Mouse (Mus musculus): ENCODE results near the gene Olfr1555-ps1. TPM values are rescaled to one million over a fixed set of nuclear protein-coding genes. Genes with fewer than 3 reads are reported as not detected.
A peak's percentile ranks its signal among the peaks of the same experiment; 100 is the strongest.
"Not testable (repeated sequence)": the region's sequence is repeated elsewhere in the genome, so short reads cannot be mapped to it uniquely, and the experiment has no call there.

Olfr1555-ps1 gene
- polyA plus RNA-seq (2015; fragmentation: Nextera tagmentation; extraction: Ambion mirVana) = 0.12 and 0.13 TPM in 2 replicates

GRCm38 (mm10) chr19:12170062-12170599 is at the start of gene Olfr1555-ps1:
Olfr1555-ps1 (minus strand) TSS chr19:12170112.
- ATAC-seq (ENCODE audit: insufficient number of reproducible peaks, low FRiP score, low TSS enrichment, low read depth); H3K27ac ChIP-seq (replicated peaks); H3K9ac ChIP-seq; H3K36me3 ChIP-seq; H3K4me3 ChIP-seq (replicated peaks); H3K9me3 ChIP-seq (replicated peaks); H3K4me1 ChIP-seq; H3K4me2 ChIP-seq (replicated peaks); H3K27me3 ChIP-seq: not testable (repeated sequence)
- 48% methylated on average over 1 of the region's 1 CpGs for WGBS

DNA sequence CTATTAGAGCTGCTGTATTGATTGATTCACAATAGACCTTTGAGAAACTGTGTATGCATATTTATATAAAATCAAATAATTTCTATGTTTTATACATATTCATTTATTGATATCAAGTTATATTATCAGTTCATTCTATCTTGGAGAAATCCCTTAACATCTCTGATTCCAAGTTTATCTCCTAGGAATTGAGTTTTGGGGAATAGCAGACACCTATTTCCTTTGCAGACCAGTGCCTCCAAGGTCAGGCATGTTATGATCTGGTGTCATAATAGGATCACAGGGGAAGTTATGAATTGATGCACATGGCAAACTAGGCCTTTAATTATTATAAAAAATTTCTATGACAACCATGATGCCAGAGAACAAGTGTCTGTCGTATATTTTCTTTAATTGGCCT is 30.4 kb upstream of the Olfr1555-ps1 start, which contains the start of gene Olfr1431:
Olfr1431 (plus strand) TSS at position 301 of the 400 bp plus-strand sequence.
- H3K4me2 ChIP-seq (replicated peaks) = no peak within 1 kb of the TSS
- H3K27ac ChIP-seq (replicated peaks) = no peak within 1 kb of the TSS
- H3K27me3 ChIP-seq = no peaks in the 10 kb centered on the region
- no peaks in the 10 kb centered on the region for H3K9me3 ChIP-seq (replicated peaks)
- no peak for ATAC-seq (ENCODE audit: insufficient number of reproducible peaks, low FRiP score, low TSS enrichment, low read depth)
- WGBS = 59% methylated on average over 1 of the region's 1 CpGs
- H3K4me1 ChIP-seq = no peaks in the 10 kb centered on the region
- no peaks in the 10 kb centered on the region for H3K36me3 ChIP-seq
- H3K9ac ChIP-seq = no peak within 1 kb of the TSS
- no peak within 1 kb of the TSS for H3K4me3 ChIP-seq (replicated peaks)

DNA sequence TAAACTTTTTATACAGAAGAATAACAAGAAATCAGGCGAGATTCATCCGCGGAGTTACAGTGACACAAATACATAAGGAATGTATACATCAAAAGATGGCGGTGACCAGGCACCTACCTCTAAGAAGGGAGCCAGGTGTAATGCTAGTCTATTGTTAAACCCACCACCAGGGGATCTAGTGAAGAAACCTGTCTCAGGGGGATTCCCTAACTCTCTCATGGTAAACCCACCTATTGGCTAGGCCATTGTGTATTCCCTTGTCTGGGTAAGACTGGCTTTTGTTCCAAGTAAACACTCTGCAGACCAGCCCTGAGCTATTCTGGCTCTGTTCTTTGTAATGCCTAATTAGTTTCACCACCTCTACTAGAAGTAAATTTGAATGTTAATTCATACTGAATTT is 29.2 kb upstream of the Olfr1555-ps1 start:
- not testable (repeated sequence) for ATAC-seq (ENCODE audit: insufficient number of reproducible peaks, low FRiP score, low TSS enrichment, low read depth); H3K27me3 ChIP-seq; H3K4me1 ChIP-seq; H3K4me2 ChIP-seq (replicated peaks); H3K36me3 ChIP-seq; H3K9ac ChIP-seq; H3K27ac ChIP-seq (replicated peaks); H3K9me3 ChIP-seq (replicated peaks); H3K4me3 ChIP-seq (replicated peaks)
- WGBS = 80% methylated on average over 4 of the region's 4 CpGs

GRCm38 (mm10) chr19:12175431-12175830 is 5.5 kb upstream of the Olfr1555-ps1 start:
- not testable (repeated sequence) for H3K9me3 ChIP-seq (replicated peaks); H3K9ac ChIP-seq; H3K4me2 ChIP-seq (replicated peaks); H3K36me3 ChIP-seq; H3K27ac ChIP-seq (replicated peaks); H3K27me3 ChIP-seq; H3K4me1 ChIP-seq; ATAC-seq (ENCODE audit: insufficient number of reproducible peaks, low FRiP score, low TSS enrichment, low read depth); H3K4me3 ChIP-seq (replicated peaks)
- 77% methylated on average over 5 of the region's 5 CpGs for WGBS

DNA sequence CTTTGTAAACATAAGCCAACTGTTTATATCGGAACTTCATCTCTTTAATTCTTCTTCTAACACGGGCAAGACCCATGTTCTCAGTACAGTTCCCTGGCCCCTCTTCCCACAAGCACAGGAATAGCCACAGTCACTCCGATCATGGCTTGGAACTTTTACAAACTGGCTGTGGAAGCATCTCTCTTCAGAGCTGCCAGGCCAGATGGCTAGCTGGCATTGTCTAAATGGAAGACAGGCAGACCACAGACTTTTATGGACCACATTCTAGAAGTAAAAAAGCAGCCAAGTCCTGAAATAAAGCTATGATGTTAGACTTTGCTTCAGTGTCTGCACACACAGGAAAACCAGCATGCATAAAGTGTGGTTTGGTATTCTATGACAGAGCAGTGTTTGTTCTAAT is 24.5 kb downstream of the Olfr1555-ps1 start:
- WGBS = 72% methylated on average over 3 of the region's 3 CpGs
- Histone ChIP-seq H3K4me2 (replicated peaks) (no peak overlapping the region), H3K4me1 (peaks cover 2% of the 10 kb centered on the region; the same call in 1 of the 2 replicates), H3K9me3 (replicated peaks) (no peaks in the 10 kb centered on the region), H3K4me3 (replicated peaks) (no peak overlapping the region), H3K9ac (no peak overlapping the region), H3K27ac (replicated peaks) (0 out of 2 replicates have a peak overlapping the region, but pooled peaks have one; percentile 11), H3K36me3 (no peaks in the 10 kb centered on the region), H3K27me3 (no peaks in the 10 kb centered on the region)
- ATAC-seq (ENCODE audit: insufficient number of reproducible peaks, low FRiP score, low TSS enrichment, low read depth) = no peak

- 32% methylated on average over 1 of the region's 1 CpGs for WGBS
- H3K36me3 ChIP-seq = no peaks in the 10 kb centered on the region
- H3K4me3 ChIP-seq (replicated peaks) = no peak overlapping the region
- no peaks in the 10 kb centered on the region for H3K9me3 ChIP-seq (replicated peaks)
- ATAC-seq (ENCODE audit: insufficient number of reproducible peaks, low FRiP score, low TSS enrichment, low read depth) = no peak
- H3K4me1 ChIP-seq = peaks cover 2% of the 10 kb centered on the region; the same call in 1 of the 2 replicates
- peak overlapping the region; percentile 69 for H3K27ac ChIP-seq (replicated peaks)
- no peaks in the 10 kb centered on the region for H3K27me3 ChIP-seq
- H3K4me2 ChIP-seq (replicated peaks) = no peak overlapping the region
- H3K9ac ChIP-seq = no peak overlapping the region
Observed at GRCm38 (mm10) chr19:12143356-12143755, 26.6 kb downstream of the Olfr1555-ps1 start.

GRCm38 (mm10) chr19:12134289-12134688 is 35.6 kb downstream of the Olfr1555-ps1 start:
- no peaks in the 10 kb centered on the region for H3K36me3 ChIP-seq
- no peaks in the 10 kb centered on the region for H3K9me3 ChIP-seq (replicated peaks)
- WGBS = 21% methylated on average over 2 of the region's 2 CpGs
- H3K9ac ChIP-seq = no peak overlapping the region
- no peak overlapping the region for H3K4me2 ChIP-seq (replicated peaks)
- H3K27me3 ChIP-seq = no peaks in the 10 kb centered on the region
- H3K4me1 ChIP-seq = no peaks in the 10 kb centered on the region
- no peak; the same call in 1 of the 2 replicates for ATAC-seq (ENCODE audit: insufficient number of reproducible peaks, low FRiP score, low TSS enrichment, low read depth)
- H3K27ac ChIP-seq (replicated peaks) = no peak overlapping the region
- H3K4me3 ChIP-seq (replicated peaks) = no peak overlapping the region

- Histone ChIP-seq H3K27ac (replicated peaks) (no peak within 1 kb of the TSS), H3K9me3 (replicated peaks) (no peaks in the 10 kb centered on the region), H3K4me2 (replicated peaks) (no peak within 1 kb of the TSS), H3K4me3 (replicated peaks) (no peak within 1 kb of the TSS), H3K27me3 (no peaks in the 10 kb centered on the region), H3K9ac (no peak within 1 kb of the TSS), H3K4me1 (no peaks in the 10 kb centered on the region), H3K36me3 (no peaks in the 10 kb centered on the region)
- 59% methylated on average over 3 of the region's 3 CpGs for WGBS
- no peak for ATAC-seq (ENCODE audit: insufficient number of reproducible peaks, low FRiP score, low TSS enrichment, low read depth)
Observed at GRCm38 (mm10) chr19:12123103-12123502, 46.8 kb downstream of the Olfr1555-ps1 start, which contains the start of gene Olfr76. Olfr76 (minus strand) TSS chr19:12123203.

DNA sequence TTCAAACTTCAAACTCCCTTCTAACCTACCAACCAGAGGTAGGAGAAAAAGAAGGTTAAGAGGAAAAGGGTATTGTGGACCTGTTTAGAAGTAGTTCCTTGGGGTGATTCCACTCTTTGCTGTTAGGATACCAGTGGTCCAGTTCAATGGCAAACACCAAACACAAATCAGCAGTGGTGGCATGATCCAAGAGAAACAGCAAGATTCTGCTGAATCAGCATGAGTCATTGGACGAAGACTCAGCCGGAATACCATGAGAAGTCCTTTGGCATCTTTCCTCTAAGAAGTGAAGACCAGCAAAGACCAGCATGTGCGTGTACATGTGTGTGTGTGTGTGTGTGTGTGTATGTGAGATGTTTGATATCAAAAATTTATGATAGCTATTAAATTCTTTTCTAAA is 53.4 kb downstream of the Olfr1555-ps1 start:
- H3K4me1 ChIP-seq = no peaks in the 10 kb centered on the region
- WGBS = 86% methylated on average over 3 of the region's 3 CpGs
- H3K27ac ChIP-seq (replicated peaks) = no peak overlapping the region
- no peaks in the 10 kb centered on the region for H3K36me3 ChIP-seq
- no peak overlapping the region for H3K4me3 ChIP-seq (replicated peaks)
- no peak overlapping the region for H3K4me2 ChIP-seq (replicated peaks)
- no peak for ATAC-seq (ENCODE audit: insufficient number of reproducible peaks, low FRiP score, low TSS enrichment, low read depth)
- no peaks in the 10 kb centered on the region for H3K27me3 ChIP-seq
- no peaks in the 10 kb centered on the region for H3K9me3 ChIP-seq (replicated peaks)
- no peak overlapping the region for H3K9ac ChIP-seq

GRCm38 (mm10) chr19:12115797-12116196 is 54.1 kb downstream of the Olfr1555-ps1 start, which contains the start of gene Olfr1428:
Olfr1428 (minus strand) TSS chr19:12115897.
- 64% methylated on average over 1 of the region's 1 CpGs for WGBS
- Histone ChIP-seq H3K4me2 (replicated peaks) (no peak within 1 kb of the TSS), H3K4me1 (no peaks in the 10 kb centered on the region), H3K9ac (no peak within 1 kb of the TSS), H3K4me3 (replicated peaks) (no peak within 1 kb of the TSS), H3K27ac (replicated peaks) (no peak within 1 kb of the TSS), H3K36me3 (no peaks in the 10 kb centered on the region), H3K9me3 (replicated peaks) (no peaks in the 10 kb centered on the region), H3K27me3 (no peaks in the 10 kb centered on the region)
- ATAC-seq (ENCODE audit: insufficient number of reproducible peaks, low FRiP score, low TSS enrichment, low read depth) = no peak
